Mouse (Mus musculus): Measurements from ENCODE around the gene Ankrd34b. TPM values are rescaled to one million over a fixed set of nuclear protein-coding genes. Genes with fewer than 3 reads are reported as not detected.

The Ankrd34b gene
- polyA plus RNA-seq (2015; fragmentation: Nextera tagmentation; extraction: Ambion mirVana), result 6.9 and 8.3 TPM in 2 replicates

GRCm38 (mm10) chr13:92425758-92426264 lies at the start of gene Ankrd34b:
Ankrd34b (plus strand) TSS chr13:92425896.

GRCm38 (mm10) chr13:92483852-92484463 lies 58.3 kb downstream of the Ankrd34b start, which contains the start of gene Fam151b:
Fam151b (minus strand) TSS chr13:92484015.

Other genes with a start within 250 kb of the Ankrd34b start
- 0.25 and 0.54 TPM in 2 replicates for gene Gm20379, start 119.9 kb upstream of the Ankrd34b start, polyA plus RNA-seq (2015; fragmentation: Nextera tagmentation; extraction: Ambion mirVana)
- 2.7 and 3.3 TPM in 2 replicates for gene Dhfr, start 71.2 kb upstream of the Ankrd34b start, polyA plus RNA-seq (2015; fragmentation: Nextera tagmentation; extraction: Ambion mirVana)
- gene Msh3, start 70.9 kb upstream of the Ankrd34b start, polyA plus RNA-seq (2015; fragmentation: Nextera tagmentation; extraction: Ambion mirVana), result 17.7 and 18.1 TPM in 2 replicates
- gene Fam151b, start 58.1 kb downstream of the Ankrd34b start, polyA plus RNA-seq (2015; fragmentation: Nextera tagmentation; extraction: Ambion mirVana), result 0.25 and 0.43 TPM in 2 replicates
- gene Zfyve16, start 105.0 kb downstream of the Ankrd34b start, polyA plus RNA-seq (2015; fragmentation: Nextera tagmentation; extraction: Ambion mirVana), result 6.6 and 7.6 TPM in 2 replicates
- gene Spz1, start 150.3 kb downstream of the Ankrd34b start, polyA plus RNA-seq (2015; fragmentation: Nextera tagmentation; extraction: Ambion mirVana), result not detected in 2 replicates
- gene Serinc5, start 185.2 kb downstream of the Ankrd34b start, polyA plus RNA-seq (2015; fragmentation: Nextera tagmentation; extraction: Ambion mirVana), result 13.4 and 13.8 TPM in 2 replicates